Mouse (Mus musculus) lung, postnatal 0 days (tissue): ENCODE data around the gene Olfr538. TPM values are rescaled to one million over a fixed set of nuclear protein-coding genes. Genes with fewer than 3 reads are reported as not detected.
"Not testable (repeated sequence)": the region's sequence is repeated elsewhere in the genome, so short reads cannot be mapped to it uniquely, and the experiment has no call there.

ENCODE experiments used
- ATAC-seq: fragments of 200-750 bp; cut with Nextera tagmentation; 2 replicates; pipeline ENCODE4 v1.8.0; 2017; ENCODE audit warnings: moderate library complexity
- DNase-seq: peaks from one replicate; pipeline ENCODE4 v3.0.0-alpha.2; 2016; ENCODE audit warnings: low spot score
- H3K27ac ChIP-seq: fragments of 300-500 bp; sonication (generic); 2 replicates; pipeline ENCODE4 v1.5.1; 2014; ENCODE audit warnings: antibody characterized with exemption, mild to moderate bottlenecking, low read length, mixed read lengths
- H3K27me3 ChIP-seq: fragments of 300-500 bp; sonication (generic); replicated peaks from 2 replicates; pipeline ENCODE4 v1.6.1; 2014; ENCODE audit warnings: low read length, mixed read lengths; ENCODE audit not compliant: insufficient read depth
- H3K36me3 ChIP-seq: fragments of 300-500 bp; sonication (generic); 2 replicates; pipeline ENCODE4 v1.6.1; 2014; ENCODE audit warnings: low read length, mixed read lengths; ENCODE audit not compliant: insufficient read depth
- H3K4me1 ChIP-seq: fragments of 300-500 bp; sonication (generic); 2 replicates; pipeline ENCODE4 v1.6.1; 2014; ENCODE audit warnings: antibody characterized with exemption, low read depth, low read length, mixed read lengths; ENCODE audit not compliant: insufficient read depth
- H3K4me2 ChIP-seq: fragments of 300-500 bp; sonication (generic); replicated peaks from 2 replicates; pipeline ENCODE4 v1.6.1; 2014; ENCODE audit warnings: low read depth, mild to moderate bottlenecking, low read length, moderate library complexity, mixed read lengths
- H3K4me3 ChIP-seq: fragments of 300-500 bp; sonication (generic); 2 replicates; pipeline ENCODE4 v1.5.1; 2014; ENCODE audit warnings: low read depth, low read length
- H3K9ac ChIP-seq: fragments of 300-500 bp; sonication (generic); replicated peaks from 2 replicates; pipeline ENCODE4 v1.6.1; 2014; ENCODE audit warnings: low read depth, mild to moderate bottlenecking
- H3K9me3 ChIP-seq: fragments of 300-500 bp; sonication (generic); 2 replicates; pipeline ENCODE4 v1.6.1; 2016; ENCODE audit warnings: low read length, mixed read lengths
- CTCF ChIP-seq: IDR thresholded peaks from 2 replicates; pipeline ENCODE4 v1.5.1; 2016; ENCODE audit warnings: antibody characterized with exemption, mild to moderate bottlenecking
- EP300 ChIP-seq: IDR thresholded peaks from 2 replicates; pipeline ENCODE4 v1.6.1; 2016; ENCODE audit warnings: antibody characterized with exemption, mild to moderate bottlenecking, control low read depth
- WGBS: fragments of 180-500 bp; shearing (Covaris S2); extraction: QIAGEN DNeasy Blood & Tissue Kit; methylation state at CpG from one replicate; pipeline ENCODE4 v1.1.7; 2014; 5-methylcytosine and 5-hydroxymethylcytosine counted together
- polyA plus RNA-seq: library from polyadenylated mRNA; unstranded; fragments of >200 nt; fragmentation: Nextera tagmentation; extraction: Ambion mirVana; gene quantifications from 2 replicates; pipeline ENCODE4 v1.2.1, GENCODE M21; 2015

Gene Olfr538
- not detected in 2 replicates for polyA plus RNA-seq

DNA sequence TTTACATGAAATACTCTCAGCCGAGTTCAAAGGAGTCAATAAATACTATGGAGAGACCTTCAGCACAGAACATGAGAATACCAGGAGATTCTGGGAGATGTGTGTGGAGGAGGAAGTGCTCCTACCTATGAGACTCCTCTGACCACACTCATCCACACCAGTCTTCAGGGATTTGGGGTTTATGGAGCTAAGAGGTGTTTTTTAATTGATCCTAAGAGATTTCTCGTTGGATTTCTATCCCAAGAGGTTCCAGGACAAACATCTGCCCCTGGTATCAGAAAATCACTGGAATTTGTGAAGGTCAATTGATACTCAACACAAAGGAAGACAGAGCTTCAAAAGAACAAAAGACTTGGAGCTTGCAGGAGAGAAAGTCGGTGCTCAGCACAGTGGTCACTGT lies at the start of gene Olfr538:
Gene Olfr538 (plus strand): TSS at position 301 of the 400 bp plus-strand sequence.
- Histone ChIP-seq H3K9me3 (no peaks in the 10 kb centered on the region), H3K4me3 (no peak within 1 kb of the TSS), H3K36me3 (no peaks in the 10 kb centered on the region), H3K27ac (no peak within 1 kb of the TSS), H3K27me3 (no peaks in the 10 kb centered on the region), H3K4me1 (no peaks in the 10 kb centered on the region), H3K9ac (no peak within 1 kb of the TSS), H3K4me2 (no peak within 1 kb of the TSS)
- WGBS: 61% methylated on average over 3 of the region's 3 CpGs
- DNase-seq (no peak), ATAC-seq (no peak)
- TF ChIP-seq CTCF (no peak), EP300 (no peak)

DNA sequence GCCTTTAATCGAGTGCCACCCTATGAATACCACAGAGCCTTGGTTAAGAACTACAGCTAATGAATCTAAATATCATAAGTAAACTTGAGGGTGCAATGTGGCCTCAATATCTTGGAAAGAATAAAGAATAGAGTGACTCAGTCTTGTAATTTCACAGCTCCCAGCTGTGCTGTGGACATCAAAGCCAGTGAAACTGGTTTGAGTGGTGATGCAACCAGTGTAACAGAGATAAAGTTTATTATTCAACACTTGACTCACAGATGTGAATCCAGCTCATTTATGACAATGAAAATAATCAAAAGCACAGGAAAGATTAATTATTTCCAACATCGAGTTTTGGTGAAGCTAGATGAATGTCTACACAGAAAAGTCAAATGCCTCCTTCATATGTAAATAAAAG lies 27.9 kb upstream of the Olfr538 start:
- Histone ChIP-seq H3K4me3 (no peak overlapping the region), H3K36me3 (no peaks in the 10 kb centered on the region), H3K9ac (no peak overlapping the region), H3K27me3 (no peaks in the 10 kb centered on the region), H3K4me2 (no peak overlapping the region), H3K4me1 (no peaks in the 10 kb centered on the region), H3K9me3 (no peaks in the 10 kb centered on the region), H3K27ac (no peak overlapping the region)
- TF ChIP-seq CTCF (no peak), EP300 (no peak)
- 50% methylated on average over 2 of the region's 2 CpGs for WGBS
- ATAC-seq (no peak), DNase-seq (no peak)

DNA sequence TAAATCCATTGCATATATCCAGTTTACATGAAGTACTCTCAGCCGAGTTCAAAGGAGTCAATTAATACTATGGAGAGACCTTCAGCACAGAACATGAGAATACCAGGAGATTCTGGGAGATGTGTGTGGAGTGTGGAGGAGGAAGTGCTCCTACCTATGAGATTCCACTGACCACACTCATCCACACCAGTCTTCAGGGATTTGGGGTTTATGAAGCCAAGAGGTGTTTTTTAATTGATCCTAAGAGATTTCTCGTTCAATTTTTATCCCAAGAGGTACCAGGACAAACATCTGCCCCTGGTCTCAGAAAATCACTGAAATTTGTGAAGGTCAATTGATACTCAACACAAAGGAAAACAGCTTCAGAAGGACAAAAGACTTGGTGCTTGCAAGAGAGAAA lies 33.3 kb downstream of the Olfr538 start, which contains the start of gene Olfr46:
Gene Olfr46 (plus strand): TSS at position 301 of the 400 bp plus-strand sequence.
- H3K4me2 ChIP-seq, H3K9ac ChIP-seq, H3K4me1 ChIP-seq, DNase-seq, H3K27me3 ChIP-seq, H3K9me3 ChIP-seq, ATAC-seq, H3K36me3 ChIP-seq, H3K4me3 ChIP-seq, H3K27ac ChIP-seq: not testable (repeated sequence)
- WGBS: 72% methylated on average over 2 of the region's 2 CpGs

Other genes with a start within 250 kb of the Olfr538 start
- gene Olfr525, start 247.0 kb upstream of the Olfr538 start, polyA plus RNA-seq: not detected in 2 replicates
- gene Olfr527, start 233.9 kb upstream of the Olfr538 start, polyA plus RNA-seq: not detected in 2 replicates
- gene Olfr60, start 206.2 kb upstream of the Olfr538 start, polyA plus RNA-seq: not detected in 2 replicates
- not detected in 2 replicates for gene Olfr530, start 191.6 kb upstream of the Olfr538 start, polyA plus RNA-seq
- gene Olfr531, start 165.0 kb upstream of the Olfr538 start, polyA plus RNA-seq: not detected in 2 replicates
- gene Olfr532, start 146.2 kb upstream of the Olfr538 start, polyA plus RNA-seq: not detected in 2 replicates
- not detected in 2 replicates for gene Olfr533, start 104.5 kb upstream of the Olfr538 start, polyA plus RNA-seq
- not detected in 2 replicates for gene Olfr535, start 83.7 kb upstream of the Olfr538 start, polyA plus RNA-seq
- gene Olfr536, start 60.5 kb upstream of the Olfr538 start, polyA plus RNA-seq: not detected in 2 replicates
- 0.01 TPM in 1 of 2 replicates, not detected in the other for gene Olfr46, start 33.4 kb downstream of the Olfr538 start, polyA plus RNA-seq
- not detected in 2 replicates for gene Olfr61, start 61.1 kb downstream of the Olfr538 start, polyA plus RNA-seq
- gene Olfr53, start 78.6 kb downstream of the Olfr538 start, polyA plus RNA-seq: not detected in 2 replicates
- gene Olfr539, start 92.0 kb downstream of the Olfr538 start, polyA plus RNA-seq: not detected in 2 replicates
- gene Olfr45, start 114.1 kb downstream of the Olfr538 start, polyA plus RNA-seq: not detected in 2 replicates
- not detected in 2 replicates for gene Olfr541, start 129.4 kb downstream of the Olfr538 start, polyA plus RNA-seq
- 1.5 and 1.9 TPM in 2 replicates for gene Cyp2e1, start 195.9 kb downstream of the Olfr538 start, polyA plus RNA-seq
- gene Syce1, start 220.0 kb downstream of the Olfr538 start, polyA plus RNA-seq: not detected in 2 replicates